Mouse (Mus musculus) forebrain, embryonic 15.5 days (tissue): ENCODE data around the gene Zfx. TPM values are rescaled to one million over a fixed set of nuclear protein-coding genes. Genes with fewer than 3 reads are reported as not detected.

Experiments
- ATAC-seq: fragments of 200-750 bp; cut with Nextera tagmentation; replicated peaks from 2 replicates; pipeline ENCODE4 v1.8.0; 2017; ENCODE audit warnings: mild to moderate bottlenecking, moderate TSS enrichment, moderate library complexity
- H3K27ac ChIP-seq: fragments of 300-500 bp; sonication (generic); replicated peaks from 2 replicates; pipeline ENCODE4 v1.5.1; 2015; ENCODE audit warnings: mild to moderate bottlenecking, inconsistent platforms
- H3K27me3 ChIP-seq: fragments of 300-500 bp; sonication (generic); 2 replicates; pipeline ENCODE4 v1.6.1; 2015; ENCODE audit warnings: inconsistent platforms
- H3K36me3 ChIP-seq: fragments of 300-500 bp; sonication (generic); 2 replicates; pipeline ENCODE4 v1.6.1; 2015; ENCODE audit warnings: mild to moderate bottlenecking, inconsistent platforms
- H3K4me1 ChIP-seq: fragments of 300-500 bp; sonication (generic); 2 replicates; pipeline ENCODE4 v1.6.1; 2015; ENCODE audit warnings: inconsistent platforms
- H3K4me2 ChIP-seq: fragments of 300-500 bp; sonication (generic); replicated peaks from 2 replicates; pipeline ENCODE4 v1.6.1; 2015; ENCODE audit warnings: mild to moderate bottlenecking, inconsistent platforms
- H3K4me3 ChIP-seq: fragments of 300-500 bp; sonication (generic); 2 replicates; pipeline ENCODE4 v1.5.1; 2015; ENCODE audit warnings: mild to moderate bottlenecking, inconsistent platforms
- H3K9ac ChIP-seq: fragments of 300-500 bp; sonication (generic); replicated peaks from 2 replicates; pipeline ENCODE4 v1.6.1; 2015; ENCODE audit warnings: mild to moderate bottlenecking, inconsistent platforms
- H3K9me3 ChIP-seq: fragments of 300-500 bp; sonication (generic); 2 replicates; pipeline ENCODE4 v1.6.1; 2016; ENCODE audit warnings: inconsistent platforms
- WGBS: fragments of 180-500 bp; shearing (Covaris S2); methylation state at CpG from one replicate; pipeline ENCODE4 v1.1.7; 2015; ENCODE audit warnings: mixed read lengths; 5-methylcytosine and 5-hydroxymethylcytosine counted together
- polyA plus RNA-seq: library from polyadenylated mRNA; unstranded; fragments of >200 nt; fragmentation: Nextera tagmentation; extraction: Ambion mirVana; gene quantifications from 2 replicates; pipeline ENCODE4 v1.2.1, GENCODE M21; 2015

Zfx gene
- polyA plus RNA-seq, 1 experiment from 2014 or later, result 27.9 TPM

GRCm38 (mm10) chrX:94122709-94123058 lies 818 bp downstream of the Zfx start:
- peak overlapping the region; percentile 100 for H3K27ac ChIP-seq
- 25% methylated on average over 37 of the region's 53 CpGs for WGBS
- H3K4me1 ChIP-seq, result peaks cover 10% of the 10 kb centered on the region
- peak overlapping the region; percentile 45 for H3K4me2 ChIP-seq
- peaks cover 9% of the 10 kb centered on the region for H3K27me3 ChIP-seq
- peak overlapping the region; percentile 65 for H3K4me3 ChIP-seq
- H3K9ac ChIP-seq, result peak overlapping the region; percentile 85
- ATAC-seq, result peak; percentile 76
- H3K36me3 ChIP-seq, result no peaks in the 10 kb centered on the region
- no peaks in the 10 kb centered on the region for H3K9me3 ChIP-seq

DNA sequence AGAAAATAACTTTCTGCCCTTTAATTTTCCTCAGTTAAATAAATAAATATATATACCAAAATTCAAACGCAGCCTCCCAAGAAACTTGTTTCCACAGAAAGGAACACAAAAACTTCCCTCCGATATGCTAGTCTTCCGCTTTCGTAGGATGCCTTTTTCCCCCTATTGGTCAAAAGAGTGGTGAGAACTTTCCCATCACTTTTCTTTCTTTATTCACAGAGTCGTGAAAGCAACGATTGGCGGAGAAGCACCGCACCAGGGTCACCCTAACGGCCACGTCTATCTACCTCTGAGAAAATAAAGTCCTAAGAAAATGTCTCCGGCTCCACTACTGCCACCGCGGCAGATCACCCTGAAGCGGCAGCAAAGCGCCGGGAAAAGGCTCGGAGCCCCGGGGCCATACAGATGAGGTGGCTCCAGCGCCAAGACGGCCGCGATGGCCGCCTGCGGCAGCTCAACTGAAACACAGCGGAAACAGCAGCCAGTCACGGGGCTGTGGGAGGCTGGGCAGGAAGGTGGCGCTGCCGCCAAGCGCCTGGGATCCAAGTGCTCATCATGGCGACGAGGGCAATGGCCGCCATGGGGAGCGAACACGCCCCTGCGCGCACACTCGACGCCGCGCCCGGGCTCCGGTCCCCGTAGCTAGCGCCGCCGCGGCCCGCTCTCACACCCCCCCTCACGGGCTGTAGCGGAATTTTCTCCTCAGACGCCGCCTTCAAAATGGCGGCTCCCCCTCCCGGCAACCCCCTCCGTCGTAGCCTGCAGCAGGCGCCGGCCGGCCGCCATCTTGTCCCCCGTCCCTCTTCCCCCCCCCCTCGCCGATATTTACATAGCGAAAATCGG lies 1.4 kb downstream of the Zfx start:
- peaks cover 4% of the 10 kb centered on the region for H3K27me3 ChIP-seq
- peak overlapping the region; percentile 85 for H3K9ac ChIP-seq
- peak; percentile 91 for ATAC-seq

DNA sequence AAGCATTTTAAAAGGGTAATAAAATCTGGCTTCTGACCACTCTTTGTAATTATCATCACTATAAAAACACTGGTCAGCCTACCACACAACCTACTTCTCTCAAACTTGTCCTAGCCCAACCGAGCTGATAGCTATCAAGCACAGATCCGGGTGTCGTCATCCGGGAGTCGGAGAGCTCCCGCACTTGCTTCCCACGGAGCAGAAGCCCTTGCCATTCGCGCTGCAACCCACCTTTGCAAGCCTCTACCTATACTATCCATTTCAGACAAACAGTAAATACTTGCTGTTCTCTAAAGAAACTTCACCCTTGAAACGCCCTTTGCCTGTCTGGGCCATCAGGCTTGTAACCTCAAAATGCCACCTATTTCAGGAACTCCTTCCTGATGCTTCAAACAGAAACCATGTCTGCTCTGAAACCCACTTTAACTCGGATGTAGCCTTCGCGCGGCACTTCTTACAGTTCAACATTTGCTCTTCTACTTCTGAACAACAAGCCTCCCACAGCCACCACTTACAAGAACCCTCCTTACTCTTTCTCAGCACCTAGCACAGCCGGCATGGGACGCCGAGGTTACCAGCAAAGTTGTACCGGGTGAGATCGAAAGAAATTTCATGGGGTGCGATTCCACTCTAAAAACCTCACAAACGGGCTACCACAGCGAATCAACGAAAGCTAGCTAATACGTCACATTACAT lies 2.2 kb downstream of the Zfx start:
- Histone ChIP-seq H3K4me2 (peak overlapping the region; percentile 65), H3K4me3 (peak overlapping the region; percentile 65), H3K36me3 (no peaks in the 10 kb centered on the region), H3K9me3 (no peaks in the 10 kb centered on the region), H3K27ac (peak overlapping the region; percentile 100), H3K4me1 (peaks cover 10% of the 10 kb centered on the region), H3K9ac (peak overlapping the region; percentile 85), H3K27me3 (peaks cover 2% of the 10 kb centered on the region)
- 30% methylated on average over 24 of the region's 24 CpGs for WGBS
- ATAC-seq, result no peak

More for the DNA sequence above, 1.4 kb downstream of the Zfx start:
- Histone ChIP-seq H3K9me3 (no peaks in the 10 kb centered on the region), H3K4me3 (peak overlapping the region; percentile 65), H3K4me1 (peaks cover 10% of the 10 kb centered on the region), H3K27ac (peak overlapping the region; percentile 100), H3K36me3 (no peaks in the 10 kb centered on the region), H3K4me2 (peak overlapping the region; percentile 65)
- 24% methylated on average over 54 of the region's 65 CpGs for WGBS

DNA sequence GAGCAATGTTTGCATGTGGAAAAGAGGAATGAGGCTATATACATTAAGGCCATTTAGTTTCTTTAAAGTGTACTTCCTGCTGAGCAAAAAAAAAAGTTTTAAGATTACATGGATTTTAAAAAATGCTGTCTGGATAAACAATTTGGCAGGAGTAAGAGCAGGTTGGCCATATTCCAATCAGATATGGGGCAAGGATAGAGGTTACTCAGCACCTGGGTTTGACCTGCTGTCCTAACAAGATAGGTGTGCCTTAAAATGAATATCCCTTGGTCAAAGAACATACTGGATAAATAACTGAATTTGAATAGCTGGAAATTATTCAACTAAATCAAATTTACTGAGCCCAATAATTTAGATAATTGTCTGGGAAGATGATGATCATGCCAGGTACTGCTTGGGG lies 5.2 kb downstream of the Zfx start:
- H3K27ac ChIP-seq, result no peak overlapping the region
- no peaks in the 10 kb centered on the region for H3K9me3 ChIP-seq
- H3K36me3 ChIP-seq, result no peaks in the 10 kb centered on the region
- ATAC-seq, result no peak
- H3K9ac ChIP-seq, result no peak overlapping the region
- no peak overlapping the region for H3K4me3 ChIP-seq
- H3K27me3 ChIP-seq, result peaks cover 3% of the 10 kb centered on the region; the same call in 1 of the 2 replicates
- peaks cover 10% of the 10 kb centered on the region for H3K4me1 ChIP-seq
- H3K4me2 ChIP-seq, result no peak overlapping the region

GRCm38 (mm10) chrX:94115882-94116281 lies 7.6 kb downstream of the Zfx start:
- Histone ChIP-seq H3K4me3 (no peak overlapping the region), H3K9me3 (no peaks in the 10 kb centered on the region), H3K4me2 (no peak overlapping the region), H3K9ac (no peak overlapping the region), H3K27ac (no peak overlapping the region), H3K27me3 (0 out of 2 replicates have a peak, but pooled peaks cover 3% of the 10 kb centered on the region), H3K36me3 (no peaks in the 10 kb centered on the region), H3K4me1 (peaks cover 6% of the 10 kb centered on the region; the same call in 1 of the 2 replicates)
- ATAC-seq, result no peak
- WGBS, result 85% methylated on average over 6 of the region's 6 CpGs

GRCm38 (mm10) chrX:94105964-94106363 lies 17.5 kb downstream of the Zfx start:
- 58% methylated on average over 2 of the region's 2 CpGs for WGBS
- Histone ChIP-seq H3K9ac (no peak overlapping the region), H3K9me3 (no peaks in the 10 kb centered on the region), H3K36me3 (no peaks in the 10 kb centered on the region), H3K4me2 (no peak overlapping the region), H3K27ac (no peak overlapping the region), H3K27me3 (peaks cover 5% of the 10 kb centered on the region; the same call in 1 of the 2 replicates), H3K4me1 (no peaks in the 10 kb centered on the region), H3K4me3 (no peak overlapping the region)
- no peak for ATAC-seq

GRCm38 (mm10) chrX:94102938-94103337 lies 20.6 kb downstream of the Zfx start:
- Histone ChIP-seq H3K36me3 (peaks cover 9% of the 10 kb centered on the region), H3K9me3 (no peaks in the 10 kb centered on the region), H3K4me1 (no peaks in the 10 kb centered on the region), H3K9ac (no peak overlapping the region), H3K4me3 (no peak overlapping the region), H3K27me3 (0 out of 2 replicates have a peak, but pooled peaks cover 7% of the 10 kb centered on the region), H3K4me2 (no peak overlapping the region), H3K27ac (no peak overlapping the region)
- no peak for ATAC-seq

- Histone ChIP-seq H3K4me3 (no peak overlapping the region), H3K4me1 (no peaks in the 10 kb centered on the region), H3K36me3 (peaks cover 14% of the 10 kb centered on the region), H3K4me2 (no peak overlapping the region), H3K27me3 (peaks cover 7% of the 10 kb centered on the region; the same call in 1 of the 2 replicates), H3K9me3 (no peaks in the 10 kb centered on the region), H3K27ac (no peak overlapping the region), H3K9ac (no peak overlapping the region)
- ATAC-seq, result no peak
- WGBS, result 85% methylated on average over 1 of the region's 1 CpGs
Measured at GRCm38 (mm10) chrX:94100561-94100960, 22.9 kb downstream of the Zfx start.

GRCm38 (mm10) chrX:94091001-94091400 lies 32.5 kb downstream of the Zfx start:
- peaks cover 4% of the 10 kb centered on the region; the same call in 1 of the 2 replicates for H3K27me3 ChIP-seq
- H3K27ac ChIP-seq, result no peak overlapping the region
- no peak overlapping the region for H3K4me2 ChIP-seq
- no peak overlapping the region for H3K9ac ChIP-seq
- H3K4me1 ChIP-seq, result no peaks in the 10 kb centered on the region
- ATAC-seq, result no peak
- 92% methylated on average over 2 of the region's 2 CpGs for WGBS
- H3K9me3 ChIP-seq, result no peaks in the 10 kb centered on the region
- no peaks in the 10 kb centered on the region for H3K36me3 ChIP-seq
- H3K4me3 ChIP-seq, result no peak overlapping the region

DNA sequence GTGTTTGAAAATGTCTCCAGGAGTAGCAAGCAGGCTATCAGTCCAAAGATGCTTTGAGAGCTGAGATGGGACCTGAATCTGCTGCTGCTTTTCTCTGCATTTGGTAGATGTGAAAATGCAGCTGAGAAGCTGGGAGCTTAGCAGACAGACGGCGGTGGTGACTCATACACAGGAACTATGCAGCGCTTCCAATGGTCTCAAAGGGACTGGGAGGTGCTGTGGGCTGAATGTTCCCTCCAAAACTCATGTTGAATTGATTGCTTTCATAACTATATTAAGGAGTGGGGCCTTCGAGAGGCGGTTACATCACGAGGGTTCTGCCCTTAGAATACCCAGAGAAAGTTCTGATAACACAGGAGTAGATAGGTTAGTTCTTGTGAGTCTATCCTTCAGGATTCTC lies 62.3 kb downstream of the Zfx start:
- Histone ChIP-seq H3K36me3 (no peaks in the 10 kb centered on the region), H3K4me1 (no peaks in the 10 kb centered on the region), H3K4me2 (no peak overlapping the region), H3K9me3 (no peaks in the 10 kb centered on the region), H3K27me3 (peaks cover 3% of the 10 kb centered on the region; the same call in 1 of the 2 replicates), H3K9ac (no peak overlapping the region), H3K27ac (no peak overlapping the region), H3K4me3 (no peak overlapping the region)
- no peak for ATAC-seq
- WGBS, result 74% methylated on average over 6 of the region's 6 CpGs

DNA sequence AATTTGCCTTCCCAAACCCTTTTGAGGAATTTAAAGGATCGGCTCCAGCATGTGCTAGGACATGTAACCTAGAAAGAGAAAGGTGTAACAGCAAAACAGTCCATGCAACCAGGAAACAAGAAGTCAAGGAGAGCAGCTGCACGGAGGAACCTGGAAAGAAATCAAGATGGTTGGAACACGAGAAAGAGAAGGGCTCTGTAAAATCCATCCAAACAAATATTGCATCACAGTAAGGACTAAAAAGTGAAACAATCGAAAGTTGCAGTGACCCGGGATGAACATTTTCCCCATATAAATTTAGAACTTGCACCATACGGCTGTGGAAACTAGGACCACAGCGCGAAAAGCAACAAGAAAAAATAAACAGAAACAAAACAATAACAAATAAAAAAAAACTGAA lies 62.8 kb downstream of the Zfx start:
- Histone ChIP-seq H3K4me2 (no peak overlapping the region), H3K4me1 (no peaks in the 10 kb centered on the region), H3K9me3 (no peaks in the 10 kb centered on the region), H3K4me3 (no peak overlapping the region), H3K27ac (no peak overlapping the region), H3K27me3 (peaks cover 3% of the 10 kb centered on the region; the same call in 1 of the 2 replicates), H3K9ac (no peak overlapping the region), H3K36me3 (no peaks in the 10 kb centered on the region)
- WGBS, result 75% methylated on average over 8 of the region's 8 CpGs
- ATAC-seq, result no peak

DNA sequence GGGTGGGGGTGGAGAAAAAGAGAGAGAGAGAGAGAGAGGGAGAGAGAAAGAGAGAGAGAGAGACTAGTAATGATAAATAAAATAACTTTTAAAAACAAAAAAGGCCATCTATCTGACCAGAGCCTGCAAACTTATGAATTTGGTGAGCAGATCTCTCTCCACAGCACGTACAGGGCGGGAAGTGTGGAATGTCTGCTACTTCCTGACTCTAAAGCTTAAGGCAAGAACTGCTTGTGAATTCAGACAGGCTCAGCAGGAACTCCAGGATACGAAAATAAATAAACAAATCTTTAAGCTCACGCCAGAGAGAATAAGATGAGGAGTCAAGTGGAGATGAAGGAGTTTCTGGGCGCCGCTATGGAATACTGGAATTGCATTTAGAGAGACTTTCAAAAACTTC lies 64.8 kb downstream of the Zfx start:
- no peak for ATAC-seq
- 48% methylated on average over 6 of the region's 6 CpGs for WGBS
- no peaks in the 10 kb centered on the region for H3K4me1 ChIP-seq
- H3K4me3 ChIP-seq, result no peak overlapping the region
- no peak overlapping the region for H3K27ac ChIP-seq
- no peaks in the 10 kb centered on the region for H3K9me3 ChIP-seq
- no peak overlapping the region for H3K9ac ChIP-seq
- peaks cover 3% of the 10 kb centered on the region; the same call in 1 of the 2 replicates for H3K27me3 ChIP-seq
- no peak overlapping the region for H3K4me2 ChIP-seq
- no peaks in the 10 kb centered on the region for H3K36me3 ChIP-seq
